Mouse (Mus musculus) adrenal gland, adult 18-20 months (tissue): Measurements from ENCODE around the gene Tnnt2. TPM values are rescaled to one million over a fixed set of nuclear protein-coding genes. Genes with fewer than 3 reads are reported as not detected.
A peak's percentile ranks its signal among the peaks of the same experiment; 100 is the strongest.

Source experiments
- DNase-seq, 2 experiments: peaks; one replicate each; pipeline ENCODE4 v3.0.0; 2021 to 2022; ENCODE audit warnings: low spot score in 2 of 2
- total RNA-seq, 2 experiments: library from RNA; stranded (reverse); gene quantifications; 1 replicate in 1 of 2; 2 replicates in 1 of 2; pipeline ENCODE4 v1.2.3; 2021

Gene Tnnt2
- total RNA-seq, 2 experiments from 2014 or later, result 1.3 to 2.2 TPM

DNA sequence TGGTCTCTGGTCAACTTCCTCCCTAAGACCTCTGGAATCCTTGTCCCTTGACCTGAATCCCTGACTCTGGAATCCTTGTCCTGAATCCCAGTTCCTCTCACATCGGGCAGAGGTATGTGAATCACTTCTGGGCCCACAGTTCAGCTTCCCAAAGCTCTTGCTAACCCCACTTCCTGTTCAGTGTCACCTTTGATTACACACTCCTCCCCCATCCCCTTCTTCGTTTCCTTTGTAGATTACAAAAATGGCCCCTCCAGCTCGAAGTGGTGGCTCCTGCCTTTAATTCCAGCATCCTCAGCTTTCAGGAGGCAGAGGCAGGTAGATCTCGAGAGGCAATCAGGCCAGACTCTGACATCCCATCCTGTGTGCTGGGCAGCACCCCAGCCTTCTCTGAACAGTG, 18.6 kb upstream of the Tnnt2 start:
- no peak for DNase-seq

DNA sequence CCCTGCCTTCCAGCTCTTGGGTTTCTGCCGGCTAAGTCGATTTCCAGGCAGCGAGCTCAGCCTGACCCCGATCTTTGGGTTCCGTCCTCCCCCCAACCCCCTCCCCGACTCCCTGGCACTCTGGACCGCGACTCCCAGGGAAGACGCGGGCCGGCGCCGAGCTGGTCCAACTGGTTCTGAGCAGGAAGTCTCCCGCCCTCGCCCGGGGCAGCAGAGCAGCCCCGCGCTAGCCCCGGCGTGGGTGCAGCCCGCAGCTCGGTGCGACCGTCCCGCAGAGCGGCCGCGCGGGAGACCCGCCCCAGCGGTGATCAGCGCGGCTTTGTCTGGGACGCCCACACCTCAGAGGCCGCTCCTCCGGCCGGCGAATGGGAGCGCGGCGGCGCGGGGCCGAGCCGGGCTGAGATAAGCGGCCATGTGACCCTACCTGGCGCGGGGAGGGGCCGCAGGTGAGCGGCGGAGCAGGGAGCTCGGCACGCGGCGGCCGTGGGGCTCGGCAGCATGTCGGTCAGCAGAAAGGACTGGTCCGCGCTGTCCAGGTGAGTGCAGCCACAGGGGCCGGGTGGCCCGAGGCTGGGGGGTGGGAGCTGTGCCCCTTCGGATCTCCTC, 17.6 kb upstream of the Tnnt2 start, which contains the start of gene Lad1:
Gene Lad1 (plus strand): TSS at position 118 of the 606 bp plus-strand sequence.
- no peak for DNase-seq

DNA sequence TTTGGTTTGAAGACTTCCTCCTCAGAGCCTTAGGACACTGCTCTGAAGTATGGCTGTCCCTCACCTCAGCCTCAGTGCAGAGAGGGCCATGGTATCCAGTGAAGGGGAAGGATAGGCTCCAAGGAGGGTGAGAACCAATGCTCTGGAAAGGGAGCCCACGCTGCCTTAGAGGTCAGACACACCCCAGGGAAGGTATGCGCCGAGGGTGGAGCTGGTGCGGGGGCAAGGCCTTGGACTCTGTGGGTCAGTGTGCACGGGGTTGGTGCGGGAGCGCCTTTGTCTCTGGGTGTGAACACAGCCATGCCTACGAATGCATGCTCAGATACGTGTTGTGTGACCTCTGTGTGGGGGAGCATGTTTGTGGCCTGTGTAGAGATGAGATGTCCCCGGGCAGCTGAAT, 16.1 kb upstream of the Tnnt2 start:
- DNase-seq, result no peak

DNA sequence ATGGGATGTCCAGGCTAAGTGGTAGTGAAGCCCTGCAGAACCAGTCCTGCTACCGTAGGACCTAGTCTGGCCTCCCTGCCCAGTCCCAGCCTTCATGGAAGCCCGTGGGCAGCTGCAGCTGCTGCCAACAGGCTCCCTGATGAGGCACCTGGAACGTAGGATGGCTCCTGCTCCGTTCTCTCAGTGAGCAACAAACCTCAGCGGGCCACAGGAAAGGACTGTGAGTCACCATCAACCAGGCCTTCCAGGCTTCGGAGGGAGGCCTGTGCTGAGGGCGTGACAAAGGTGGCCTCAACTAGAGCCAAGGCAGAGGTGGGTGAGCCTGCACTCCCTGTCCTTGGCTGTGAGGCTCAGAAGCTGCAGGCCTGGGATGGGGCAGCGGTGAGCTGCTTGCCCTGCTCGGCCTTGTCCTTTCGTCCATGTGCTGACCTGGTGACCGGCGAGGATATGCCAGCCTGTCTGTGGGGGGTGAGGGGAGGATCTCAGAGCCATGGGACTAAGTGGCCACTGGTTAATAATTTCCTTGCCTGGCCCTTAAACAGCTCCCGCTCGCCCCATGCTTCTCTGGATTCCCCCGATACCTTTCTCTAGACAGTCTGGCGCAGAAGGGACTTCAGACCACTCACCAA, 15.3 kb upstream of the Tnnt2 start:
- no peak for DNase-seq

DNA sequence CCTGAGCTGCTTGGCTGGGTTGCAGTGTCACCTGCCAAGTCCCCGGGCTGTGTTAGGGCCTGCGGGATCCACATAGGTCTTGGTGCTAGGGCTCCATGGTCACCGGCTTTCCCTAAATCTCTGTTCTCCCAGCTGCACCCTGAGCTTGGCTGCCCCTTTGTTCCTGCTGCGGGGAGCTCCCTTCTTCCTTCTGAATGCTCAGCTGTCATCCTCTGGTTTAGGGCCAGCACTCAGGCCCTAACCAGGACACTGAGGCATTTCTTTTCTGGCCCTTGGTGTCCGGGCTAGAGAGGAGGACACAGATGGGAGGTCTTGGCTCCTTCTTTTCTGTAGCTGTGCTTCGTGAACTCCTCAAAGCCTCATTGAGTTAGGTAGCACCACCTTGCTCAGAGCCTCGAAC, 14.4 kb upstream of the Tnnt2 start:
- no peak for DNase-seq

DNA sequence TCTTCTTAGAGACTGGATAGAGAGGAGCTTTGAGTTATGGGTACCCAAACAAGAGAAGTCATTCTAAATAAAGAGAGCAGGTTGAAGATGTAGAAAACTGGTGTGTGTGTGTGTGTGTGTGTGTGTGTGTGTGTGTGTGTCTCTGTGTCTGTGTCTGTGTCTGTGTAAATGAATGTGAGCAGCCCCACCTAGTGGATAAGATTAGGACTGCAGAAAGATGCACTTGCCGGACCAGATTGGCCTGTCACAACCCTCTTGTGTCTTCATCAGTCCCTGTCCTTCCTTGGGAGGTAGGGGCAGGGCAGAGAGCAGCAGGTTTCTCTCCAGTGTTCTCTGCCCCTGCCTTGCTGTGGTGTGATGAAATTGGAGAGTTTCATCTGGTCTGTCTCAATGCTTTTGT, 7.2 kb upstream of the Tnnt2 start:
- DNase-seq, result no peak

DNA sequence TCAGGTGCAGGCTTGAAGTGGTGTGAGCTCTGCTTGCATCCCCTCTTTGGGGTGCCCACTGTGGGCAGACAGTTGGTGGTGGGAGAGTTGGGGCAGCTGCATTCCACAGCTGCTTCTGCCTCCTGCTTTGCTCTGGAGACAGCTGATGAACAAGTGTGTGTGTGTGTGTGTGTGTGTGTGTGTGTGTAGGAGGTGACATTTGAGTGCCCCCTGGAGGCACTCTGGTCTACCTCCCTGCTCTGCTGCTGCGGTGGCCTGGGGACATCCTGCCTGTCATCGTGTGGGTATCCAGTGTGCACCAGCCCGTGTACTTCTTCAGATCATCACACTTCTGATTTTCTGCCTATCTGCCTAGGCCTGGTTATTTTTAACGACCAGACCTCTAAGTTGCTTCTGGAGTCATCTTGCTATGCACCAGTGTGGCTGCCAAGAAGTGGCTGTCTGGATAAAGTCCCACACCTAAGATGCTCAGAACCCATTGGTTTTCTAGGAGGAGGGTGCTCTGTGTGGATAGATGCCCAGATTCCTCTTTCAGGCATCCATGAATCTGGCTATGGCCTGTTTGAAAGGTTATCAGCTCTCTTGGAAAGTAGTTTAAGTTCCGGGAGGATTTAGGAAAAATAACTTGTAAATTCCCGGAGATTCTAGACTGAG, 1.8 kb upstream of the Tnnt2 start:
- DNase-seq, result no peak

DNA sequence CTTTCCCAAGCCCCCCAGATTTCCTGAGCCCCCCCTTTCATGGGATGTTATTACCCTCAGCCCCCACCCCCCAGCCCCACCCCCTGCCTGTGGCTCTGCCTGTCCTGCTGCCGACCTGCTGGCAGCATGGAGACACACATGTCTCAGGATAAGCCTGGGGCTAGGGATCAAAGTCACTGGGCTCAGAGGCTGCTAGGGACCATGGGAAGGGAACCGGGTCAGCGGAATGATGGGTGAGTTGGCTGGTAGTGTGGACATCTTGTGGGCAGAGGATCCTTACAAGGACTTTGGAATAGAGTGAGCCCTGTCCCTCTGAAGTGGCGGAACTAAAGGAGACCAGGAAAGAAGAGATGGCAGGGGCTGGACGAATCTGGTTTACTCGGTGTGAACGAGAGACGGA, 1.2 kb upstream of the Tnnt2 start:
- DNase-seq, result no peak

DNA sequence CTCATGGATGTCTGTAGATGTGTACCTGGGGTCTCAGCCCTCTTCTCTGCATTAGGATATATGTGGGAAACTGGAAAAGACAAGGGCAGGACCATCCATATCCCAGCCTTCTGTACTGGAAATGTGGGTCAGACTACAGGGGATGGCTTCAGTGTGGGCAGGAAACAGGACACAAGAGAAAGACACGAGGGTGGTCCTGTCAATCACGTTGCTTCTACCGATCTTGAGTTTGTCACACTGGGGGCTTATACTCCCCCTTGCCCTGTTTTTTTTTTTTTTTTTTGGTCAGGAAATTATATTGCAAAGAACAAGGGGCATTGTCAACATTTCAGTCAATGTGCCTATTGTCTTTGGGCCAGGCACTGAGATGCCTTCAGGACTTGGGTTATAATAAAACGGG, 2.5 kb downstream of the Tnnt2 start:
- no peak for DNase-seq

DNA sequence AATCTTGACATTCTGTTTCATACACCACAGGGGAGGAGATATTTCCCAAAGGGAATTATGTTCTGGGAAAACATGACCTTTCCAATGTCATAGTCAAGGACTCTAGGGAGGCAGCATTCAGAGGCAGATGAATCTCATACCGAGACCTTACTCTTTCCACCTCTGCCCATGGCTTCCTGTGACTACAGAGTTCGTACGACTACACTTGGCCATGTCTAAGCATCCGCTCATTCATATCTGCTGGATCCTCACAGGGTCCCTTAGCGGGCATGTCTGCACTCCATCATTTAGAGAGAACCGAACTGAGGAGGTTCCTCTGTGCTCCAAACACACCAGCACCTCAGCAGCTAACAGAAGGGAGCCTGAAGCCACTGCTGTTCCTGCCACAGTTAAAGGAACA, 2.9 kb downstream of the Tnnt2 start:
- no peak for DNase-seq

DNA sequence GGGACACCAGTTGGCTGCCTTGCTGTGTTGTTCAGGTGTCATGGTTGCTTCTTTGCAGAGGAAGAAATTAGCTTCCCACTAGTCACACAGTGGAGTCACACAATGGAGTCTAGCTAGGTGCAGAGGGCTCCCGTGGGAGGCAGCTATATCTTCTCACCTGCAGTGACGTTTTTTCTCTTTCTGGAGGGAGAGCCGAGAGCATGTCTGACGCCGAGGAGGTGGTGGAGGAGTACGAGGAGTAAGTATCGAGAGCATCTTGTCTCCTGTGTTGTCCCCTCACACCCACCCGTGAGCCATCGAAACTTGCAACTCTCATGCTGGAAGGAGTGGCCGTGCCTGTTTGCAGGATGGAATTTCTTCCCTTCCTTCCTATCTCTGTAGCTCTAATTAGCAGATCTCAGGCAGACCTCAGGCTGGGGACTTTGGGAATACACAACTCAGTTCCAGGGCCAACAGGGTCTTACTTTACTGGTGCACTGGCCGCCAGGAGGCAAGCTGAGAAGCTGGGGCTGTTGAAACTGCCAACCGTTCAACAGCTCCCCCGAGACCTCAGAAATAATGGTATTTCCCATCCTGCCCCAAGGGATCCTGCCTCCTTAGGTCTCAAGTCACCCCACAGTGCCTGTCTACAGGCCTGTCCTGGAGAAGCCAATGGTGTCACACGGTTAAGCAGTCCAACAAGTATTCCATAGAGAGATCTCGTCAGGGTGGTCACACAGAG, 4.7 kb downstream of the Tnnt2 start:
- DNase-seq, result no peak

DNA sequence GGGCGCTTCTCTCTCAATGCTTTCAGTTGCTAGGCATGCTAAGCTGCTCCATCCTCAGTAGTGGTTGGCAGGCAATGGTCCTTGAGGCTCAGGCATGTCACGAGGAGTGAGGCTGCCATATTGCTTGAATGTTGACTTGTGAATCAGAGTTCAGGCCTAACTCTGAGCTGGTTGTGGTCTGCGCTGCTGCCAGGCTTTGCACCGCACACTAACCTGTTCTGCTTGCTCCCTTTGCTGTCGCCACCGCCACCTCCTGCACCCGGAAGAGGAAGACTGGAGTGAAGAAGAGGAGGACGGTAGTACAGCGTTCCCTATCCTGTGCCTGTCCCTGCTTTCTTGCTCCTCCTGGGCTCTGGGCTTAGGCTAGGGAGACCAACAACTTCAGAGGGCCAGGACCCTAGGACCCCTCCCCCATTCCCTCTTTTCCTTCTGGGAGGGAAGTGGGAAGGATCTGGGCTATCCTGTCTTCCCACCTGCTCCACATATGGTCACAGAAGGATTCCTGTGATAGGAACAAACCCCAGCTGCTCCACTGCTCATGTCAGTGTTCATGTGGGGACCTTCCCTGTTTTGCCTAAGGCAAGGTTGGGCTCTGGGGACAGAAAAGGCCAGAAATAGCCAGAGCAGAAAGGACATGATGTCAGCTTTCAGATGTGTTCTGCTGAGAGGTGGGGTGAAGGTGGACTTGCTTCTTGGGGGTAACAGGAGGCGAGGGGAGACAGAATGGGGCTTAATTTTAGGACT, 7.5 kb downstream of the Tnnt2 start:
- no peak for DNase-seq

DNA sequence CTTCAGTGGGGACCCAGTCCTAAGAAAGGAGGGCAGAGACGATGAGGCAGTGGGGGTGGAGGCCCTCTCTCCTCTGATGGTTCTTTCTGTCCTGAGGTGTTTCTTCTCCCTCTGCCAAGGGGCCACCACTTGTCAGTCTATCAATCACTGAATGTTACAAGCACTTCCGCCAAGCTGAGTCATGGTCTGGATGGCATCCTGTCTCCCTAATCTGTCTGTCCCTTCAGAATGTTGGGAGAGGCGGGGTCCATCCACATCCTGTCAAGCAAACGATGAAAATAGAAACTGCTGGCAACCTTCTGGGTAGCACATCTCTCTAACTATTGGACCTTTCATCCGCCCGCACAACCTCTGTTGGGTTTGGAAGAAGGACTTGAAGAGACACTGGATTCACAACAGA, 8.3 kb downstream of the Tnnt2 start:
- no peak for DNase-seq

DNA sequence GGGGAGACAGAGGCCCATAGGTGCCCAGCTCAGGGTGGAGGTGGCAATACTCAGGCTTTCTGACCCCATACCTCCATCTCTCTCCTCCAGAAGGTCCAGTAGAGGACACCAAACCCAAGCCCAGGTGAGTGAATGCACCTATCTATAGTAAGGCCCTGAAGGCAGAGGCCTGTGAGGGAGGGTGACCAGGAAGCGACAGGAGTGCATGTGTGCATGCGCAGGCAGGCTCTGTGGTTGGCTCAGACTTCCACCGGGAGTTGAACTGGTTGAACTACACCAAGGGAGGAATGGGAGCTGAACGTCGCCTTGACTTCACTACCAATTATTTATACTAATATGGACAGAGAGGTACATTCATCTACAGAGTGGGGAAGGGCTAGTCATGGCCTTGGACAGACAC, 10.5 kb downstream of the Tnnt2 start:
- no peak for DNase-seq

DNA sequence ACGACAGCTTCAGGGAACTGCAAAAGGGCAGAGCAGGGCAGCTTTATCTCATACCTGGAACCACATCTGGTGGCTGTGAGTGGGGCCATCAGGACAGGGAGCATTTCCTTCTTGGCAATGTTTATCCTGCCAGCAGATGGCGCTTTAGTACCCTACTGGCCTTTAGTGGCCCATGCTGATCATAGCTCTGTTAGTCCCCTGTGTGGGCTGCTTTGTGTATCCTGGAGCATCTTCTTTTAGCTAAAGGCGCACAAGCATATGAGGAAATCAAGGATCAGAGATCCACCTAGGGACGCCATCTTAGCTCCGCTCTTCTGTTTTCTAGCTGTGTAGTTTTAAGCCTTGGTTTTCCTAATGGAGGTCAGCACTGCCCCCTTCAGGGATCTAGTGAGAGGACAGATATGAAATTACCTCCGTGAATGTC, 11.0 kb downstream of the Tnnt2 start:
- DNase-seq, result peak; percentile 33 to 36

DNA sequence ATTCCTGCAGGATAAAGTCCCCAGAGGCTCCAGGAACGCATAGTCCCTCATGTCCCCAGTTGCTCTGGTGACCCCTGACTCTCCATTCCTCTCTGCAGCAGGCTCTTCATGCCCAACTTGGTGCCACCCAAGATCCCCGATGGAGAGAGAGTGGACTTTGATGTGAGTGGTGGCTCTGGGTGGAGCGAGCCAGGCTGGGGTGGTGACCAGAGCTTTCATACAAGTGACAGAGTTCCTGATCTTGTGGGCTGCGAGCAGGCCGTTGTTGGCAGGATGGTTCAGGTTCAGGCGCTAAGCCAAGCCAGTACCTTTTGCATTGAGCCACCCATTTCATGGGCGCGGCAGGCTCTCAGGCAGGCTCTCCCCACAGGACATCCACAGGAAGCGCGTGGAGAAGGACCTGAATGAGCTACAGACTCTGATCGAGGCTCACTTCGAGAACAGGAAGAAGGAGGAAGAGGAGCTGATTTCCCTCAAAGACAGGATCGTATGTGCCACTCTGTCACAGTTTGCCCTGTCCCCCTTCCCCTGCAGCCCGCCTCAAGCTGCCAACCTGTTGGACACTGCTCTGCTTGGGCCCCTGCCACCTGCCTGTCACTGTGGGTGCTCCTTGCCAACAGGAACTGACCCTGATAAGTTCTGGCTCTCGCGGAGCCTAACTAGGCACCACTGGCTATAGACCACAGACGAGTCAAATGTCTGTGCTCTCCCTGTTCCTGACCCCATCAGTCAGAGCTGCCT, 11.6 kb downstream of the Tnnt2 start:
- DNase-seq, result no peak

DNA sequence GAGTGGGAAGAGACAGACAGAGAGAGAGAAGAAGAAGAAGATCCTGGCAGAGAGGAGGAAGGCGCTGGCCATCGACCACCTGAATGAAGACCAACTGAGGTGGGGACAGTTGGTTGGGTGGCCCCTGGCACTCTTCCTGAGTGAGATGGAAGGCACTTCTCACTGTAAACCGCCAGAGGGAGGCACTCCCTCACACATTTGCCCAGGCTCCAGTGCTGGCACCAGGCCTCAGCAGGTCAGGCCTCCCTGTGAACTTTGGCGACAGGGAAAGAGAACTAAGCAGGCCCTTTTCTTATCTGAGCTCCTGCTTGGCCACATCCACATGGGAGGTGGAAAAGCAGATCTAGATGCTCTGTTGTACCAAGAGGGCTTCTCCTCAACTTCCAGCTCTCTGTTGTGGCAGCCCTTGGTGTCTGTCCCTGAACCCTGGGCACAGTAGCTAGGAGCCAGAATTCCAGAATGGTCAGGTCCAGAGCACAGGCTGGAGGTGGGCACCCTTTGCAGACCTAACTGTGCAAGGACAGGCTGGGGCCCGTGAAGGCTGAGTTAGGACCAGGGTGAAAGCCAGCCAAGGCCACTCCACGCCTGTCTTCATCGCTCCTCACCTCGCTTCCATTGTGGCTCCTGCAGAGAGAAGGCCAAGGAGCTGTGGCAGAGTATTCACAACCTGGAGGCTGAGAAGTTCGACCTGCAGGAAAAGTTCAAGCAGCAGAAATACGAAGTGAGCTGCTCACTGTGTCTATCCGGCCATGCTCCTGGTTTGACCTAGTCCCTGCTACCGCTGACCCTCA, 14.8 kb downstream of the Tnnt2 start:
- DNase-seq, result peak in 1 of 2 experiments; percentile 26

DNA sequence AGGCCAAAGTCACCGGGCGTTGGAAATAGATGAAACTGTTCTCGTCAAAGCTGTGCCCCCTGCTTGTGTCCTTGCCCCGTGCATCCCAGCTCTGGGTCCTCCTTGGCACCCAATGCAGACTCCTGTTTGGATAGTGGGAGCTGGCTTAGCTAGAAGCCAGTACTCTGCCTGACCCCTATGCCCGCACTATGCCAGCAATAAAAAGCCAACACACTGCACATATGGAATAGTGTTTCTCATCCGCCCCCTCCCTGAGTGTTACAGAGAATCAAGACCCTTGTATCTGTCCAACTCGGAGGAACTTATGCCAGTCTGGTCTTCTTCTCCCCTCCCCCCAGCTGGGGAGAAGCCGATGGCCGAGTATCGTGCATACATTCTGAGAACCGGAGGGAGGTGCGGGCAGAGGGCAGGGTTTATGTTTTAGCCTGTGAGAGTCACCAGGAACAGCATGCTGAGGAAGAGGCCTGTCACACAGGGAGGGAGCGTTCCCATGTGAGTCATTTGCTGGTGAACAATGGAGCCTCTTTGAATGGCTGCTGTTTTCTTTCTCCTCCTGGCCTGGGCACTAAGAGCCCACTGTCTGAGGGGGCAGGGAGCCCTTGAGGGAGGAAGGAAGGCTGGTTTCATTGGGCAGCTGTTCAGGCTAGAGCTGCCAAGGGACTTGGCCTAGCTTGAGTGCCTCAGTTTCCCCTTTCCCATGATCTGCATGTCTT, 16.0 kb downstream of the Tnnt2 start:
- DNase-seq, result no peak

DNA sequence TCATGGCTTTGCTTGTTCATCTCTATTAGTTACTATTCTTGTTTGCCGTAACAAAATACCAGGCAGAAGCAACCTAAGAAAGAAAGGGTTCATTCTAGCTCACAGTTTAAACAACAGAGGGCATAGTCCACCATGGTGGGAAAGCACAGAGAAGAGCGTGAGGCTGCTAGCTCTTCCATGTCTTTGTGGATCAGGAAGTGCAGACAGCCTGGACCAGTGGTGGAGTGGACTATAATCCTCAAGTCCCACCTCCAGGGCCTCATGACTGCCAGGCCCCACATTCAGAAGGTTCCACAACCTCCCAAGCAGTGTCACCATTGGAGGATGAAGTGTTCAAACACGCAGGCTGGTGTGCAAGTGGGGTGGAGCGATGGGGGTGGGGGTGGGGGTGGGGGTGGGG, 17.0 kb downstream of the Tnnt2 start:
- DNase-seq, result no peak
